Mouse (Mus musculus) hindbrain, embryonic 16.5 days (tissue): ENCODE measurements around the gene Ncln. TPM values are rescaled to one million over a fixed set of nuclear protein-coding genes. Genes with fewer than 3 reads are reported as not detected.

Experiments
- ATAC-seq: fragments of 200-750 bp; cut with Nextera tagmentation; 2 replicates; pipeline ENCODE4 v1.8.0; 2017; ENCODE audit warnings: moderate TSS enrichment, moderate library complexity
- H3K27ac ChIP-seq: fragments of 300-500 bp; sonication (generic); 2 replicates; pipeline ENCODE4 v1.5.1; 2014; ENCODE audit warnings: low read depth, mild to moderate bottlenecking, control low read depth, low read length, moderate library complexity
- H3K27me3 ChIP-seq: fragments of 300-500 bp; sonication (generic); replicated peaks from 2 replicates; pipeline ENCODE4 v1.6.1; 2014; ENCODE audit warnings: low read length; ENCODE audit not compliant: control insufficient read depth, insufficient read depth
- H3K36me3 ChIP-seq: fragments of 300-500 bp; sonication (generic); 2 replicates; pipeline ENCODE4 v1.6.1; 2014; ENCODE audit warnings: mild to moderate bottlenecking, low read length, moderate library complexity, mixed read lengths; ENCODE audit not compliant: control insufficient read depth, insufficient read depth
- H3K4me1 ChIP-seq: fragments of 300-500 bp; sonication (generic); 2 replicates; pipeline ENCODE4 v1.6.1; 2014; ENCODE audit warnings: low read depth, low read length; ENCODE audit not compliant: control insufficient read depth, insufficient read depth
- H3K4me2 ChIP-seq: fragments of 300-500 bp; sonication (generic); 2 replicates; pipeline ENCODE4 v1.6.1; 2014; ENCODE audit warnings: mild to moderate bottlenecking, low read length, control low read depth, moderate library complexity
- H3K4me3 ChIP-seq: fragments of 300-500 bp; sonication (generic); 2 replicates; pipeline ENCODE4 v1.5.1; 2014; ENCODE audit warnings: mild to moderate bottlenecking, low read length, control low read depth, moderate library complexity
- H3K9ac ChIP-seq: fragments of 300-500 bp; sonication (generic); 2 replicates; pipeline ENCODE4 v1.6.1; 2014; ENCODE audit warnings: low read depth, mild to moderate bottlenecking, control low read depth, low read length, moderate library complexity
- H3K9me3 ChIP-seq: fragments of 300-500 bp; sonication (generic); 2 replicates; pipeline ENCODE4 v1.6.1; 2014; ENCODE audit warnings: mild to moderate bottlenecking, low read length, moderate library complexity; ENCODE audit not compliant: control insufficient read depth
- WGBS: fragments of 180-500 bp; shearing (Covaris S2); extraction: QIAGEN DNeasy Blood & Tissue Kit; methylation state at CpG from one replicate; pipeline ENCODE4 v1.1.7; 2014; 5-methylcytosine and 5-hydroxymethylcytosine counted together
- polyA plus RNA-seq: library from polyadenylated mRNA; unstranded; fragments of >200 nt; fragmentation: Nextera tagmentation; extraction: Ambion mirVana; gene quantifications from 2 replicates; pipeline ENCODE4 v1.2.1, GENCODE M21; 2015

Gene Ncln
- polyA plus RNA-seq, 1 experiment from 2014 or later = 68.9 TPM

GRCm38 (mm10) chr10:81462415-81462804 lies 33.8 kb downstream of the Ncln start:
- H3K4me2 ChIP-seq = no peak overlapping the region
- no peak overlapping the region for H3K4me3 ChIP-seq
- WGBS = 36% methylated on average over 7 of the region's 7 CpGs
- peaks cover 23% of the 10 kb centered on the region for H3K27me3 ChIP-seq
- no peaks in the 10 kb centered on the region for H3K9me3 ChIP-seq
- H3K9ac ChIP-seq = no peak overlapping the region
- ATAC-seq = no peak
- peaks cover 24% of the 10 kb centered on the region for H3K36me3 ChIP-seq
- no peak overlapping the region for H3K27ac ChIP-seq
- peaks cover 9% of the 10 kb centered on the region for H3K4me1 ChIP-seq

GRCm38 (mm10) chr10:81461673-81462414 lies 34.3 kb downstream of the Ncln start:
- Histone ChIP-seq H3K4me1 (peaks cover 9% of the 10 kb centered on the region), H3K27me3 (peaks cover 22% of the 10 kb centered on the region), H3K4me2 (no peak overlapping the region), H3K4me3 (no peak overlapping the region), H3K36me3 (peaks cover 19% of the 10 kb centered on the region), H3K9ac (no peak overlapping the region), H3K27ac (no peak overlapping the region), H3K9me3 (no peaks in the 10 kb centered on the region)
- 19% methylated on average over 16 of the region's 16 CpGs for WGBS
- ATAC-seq = no peak

GRCm38 (mm10) chr10:81460951-81461350 lies 35.2 kb downstream of the Ncln start:
- peaks cover 27% of the 10 kb centered on the region for H3K27me3 ChIP-seq
- no peak overlapping the region for H3K27ac ChIP-seq
- H3K4me2 ChIP-seq = no peak overlapping the region
- H3K9ac ChIP-seq = no peak overlapping the region
- H3K9me3 ChIP-seq = no peaks in the 10 kb centered on the region
- peaks cover 12% of the 10 kb centered on the region for H3K36me3 ChIP-seq
- H3K4me3 ChIP-seq = no peak overlapping the region
- 45% methylated on average over 11 of the region's 11 CpGs for WGBS
- peaks cover 9% of the 10 kb centered on the region for H3K4me1 ChIP-seq
- no peak for ATAC-seq

- 29% methylated on average over 18 of the region's 20 CpGs for WGBS
Measured at GRCm38 (mm10) chr10:81460471-81460870, 35.7 kb downstream of the Ncln start.

GRCm38 (mm10) chr10:81459399-81459798 lies 36.8 kb downstream of the Ncln start:
- H3K36me3 ChIP-seq = peaks cover 8% of the 10 kb centered on the region
- 73% methylated on average over 21 of the region's 21 CpGs for WGBS
- no peaks in the 10 kb centered on the region for H3K9me3 ChIP-seq
- no peak overlapping the region for H3K4me3 ChIP-seq
- H3K27me3 ChIP-seq = peaks cover 31% of the 10 kb centered on the region
- no peak overlapping the region for H3K4me2 ChIP-seq
- peaks cover 6% of the 10 kb centered on the region for H3K4me1 ChIP-seq
- H3K9ac ChIP-seq = no peak overlapping the region
- ATAC-seq = no peak
- no peak overlapping the region for H3K27ac ChIP-seq

More at GRCm38 (mm10) chr10:81460471-81460870, 35.7 kb downstream of the Ncln start:
- no peak overlapping the region for H3K27ac ChIP-seq
- H3K4me2 ChIP-seq = no peak overlapping the region
- peaks cover 26% of the 10 kb centered on the region for H3K27me3 ChIP-seq
- no peaks in the 10 kb centered on the region for H3K9me3 ChIP-seq
- H3K4me1 ChIP-seq = peaks cover 9% of the 10 kb centered on the region
- peaks cover 8% of the 10 kb centered on the region for H3K36me3 ChIP-seq
- ATAC-seq = no peak
- no peak overlapping the region for H3K9ac ChIP-seq
- H3K4me3 ChIP-seq = no peak overlapping the region

GRCm38 (mm10) chr10:81458267-81458666 lies 37.9 kb downstream of the Ncln start:
- peaks cover 32% of the 10 kb centered on the region for H3K27me3 ChIP-seq
- no peak for ATAC-seq
- WGBS = 77% methylated on average over 6 of the region's 6 CpGs

GRCm38 (mm10) chr10:81457624-81458023 lies 38.6 kb downstream of the Ncln start:
- H3K9me3 ChIP-seq = no peaks in the 10 kb centered on the region
- H3K27ac ChIP-seq = no peak overlapping the region
- 90% methylated on average over 8 of the region's 8 CpGs for WGBS
- H3K4me2 ChIP-seq = no peak overlapping the region
- ATAC-seq = no peak
- peaks cover 2% of the 10 kb centered on the region; the same call in 1 of the 2 replicates for H3K4me1 ChIP-seq
- no peak overlapping the region for H3K9ac ChIP-seq
- peaks cover 8% of the 10 kb centered on the region for H3K36me3 ChIP-seq
- peaks cover 36% of the 10 kb centered on the region for H3K27me3 ChIP-seq
- no peak overlapping the region for H3K4me3 ChIP-seq

More at GRCm38 (mm10) chr10:81458267-81458666, 37.9 kb downstream of the Ncln start:
- Histone ChIP-seq H3K9me3 (no peaks in the 10 kb centered on the region), H3K27ac (no peak overlapping the region), H3K4me2 (no peak overlapping the region), H3K4me1 (peaks cover 2% of the 10 kb centered on the region; the same call in 1 of the 2 replicates), H3K36me3 (peaks cover 8% of the 10 kb centered on the region), H3K9ac (no peak overlapping the region), H3K4me3 (no peak overlapping the region)

- Histone ChIP-seq H3K9me3 (no peaks in the 10 kb centered on the region), H3K27ac (no peak overlapping the region), H3K4me1 (peaks cover 2% of the 10 kb centered on the region; the same call in 1 of the 2 replicates), H3K4me3 (no peak overlapping the region), H3K4me2 (no peak overlapping the region), H3K9ac (no peak overlapping the region; the same call in 1 of the 2 replicates), H3K36me3 (peaks cover 3% of the 10 kb centered on the region; the same call in 1 of the 2 replicates), H3K27me3 (peaks cover 36% of the 10 kb centered on the region)
- 57% methylated on average over 12 of the region's 12 CpGs for WGBS
- no peak for ATAC-seq
Measured at GRCm38 (mm10) chr10:81456983-81457563, 39.1 kb downstream of the Ncln start.

- H3K27ac ChIP-seq = no peak within 1 kb of the TSS
- no peaks in the 10 kb centered on the region for H3K4me1 ChIP-seq
- 61% methylated on average over 27 of the region's 28 CpGs for WGBS
- H3K36me3 ChIP-seq = no peaks in the 10 kb centered on the region
- H3K9ac ChIP-seq = no peak within 1 kb of the TSS
- H3K4me3 ChIP-seq = no peak within 1 kb of the TSS
- H3K4me2 ChIP-seq = no peak within 1 kb of the TSS
- H3K9me3 ChIP-seq = no peaks in the 10 kb centered on the region
- ATAC-seq = no peak
- peaks cover 39% of the 10 kb centered on the region for H3K27me3 ChIP-seq
Measured at GRCm38 (mm10) chr10:81455181-81455895, 40.9 kb downstream of the Ncln start, which contains the start of gene Nfic. Gene Nfic (minus strand): TSS chr10:81455635.
